Mouse (Mus musculus): ENCODE data around the gene Btg4.

- TF ChIP-seq CTCF (IDR thresholded peaks at IDR 0.05; ENCODE audit: low read depth) (no peak), EP300 (IDR thresholded peaks at IDR 0.05; ENCODE audit: low read depth) (no peak)
Observed at GRCm38 (mm10) chr9:51032785-51033529, 27.7 kb upstream of the Btg4 start.

All from heart, postnatal 0 days (tissue).